Mouse (Mus musculus) olfactory bulb, adult 2 months (tissue): ENCODE data around the gene Pigk.

Experiments used
- CTCF ChIP-seq: fragments of 200-500 bp; IDR thresholded peaks from 2 replicates; pipeline ENCODE4 v1.5.1; 2012; ENCODE audit warnings: low read depth, mild to moderate bottlenecking, low read length, moderate library complexity; ENCODE audit not compliant: insufficient read depth
- POLR2A ChIP-seq: fragments of 200-500 bp; IDR thresholded peaks from 2 replicates; pipeline ENCODE4 v1.6.1; 2012; ENCODE audit warnings: mild to moderate bottlenecking, low read depth, low read length, moderate library complexity; ENCODE audit not compliant: insufficient read depth

DNA sequence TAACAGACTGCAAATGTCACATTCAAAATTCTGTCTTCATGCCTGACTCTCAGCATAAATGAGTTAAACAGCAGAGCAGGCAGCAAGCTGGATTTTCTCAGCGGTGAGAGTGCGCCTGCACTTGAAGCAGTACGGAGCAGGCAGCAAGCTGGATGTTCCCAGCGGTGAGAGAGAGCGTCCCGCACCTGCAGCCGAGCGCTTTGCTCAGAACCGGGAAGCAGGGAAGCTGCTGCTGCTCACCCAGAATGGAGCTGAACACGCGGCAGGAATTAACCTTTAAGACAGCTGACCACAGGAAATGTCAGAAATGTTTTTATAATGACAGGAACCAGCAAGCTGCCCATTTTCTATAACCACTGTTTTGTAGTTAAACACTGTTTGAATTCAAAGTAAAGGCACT, 53.6 kb downstream of the Pigk start:
- no peak for TF ChIP-seq POLR2A
- no peak for TF ChIP-seq CTCF
